Mouse (Mus musculus) c-Kit-negative CD71-positive TER-119-positive erythroid progenitor cells, embryonic 14.5 days (primary cell): Measurements from ENCODE around the gene Pelo.

ENCODE experiments used
- DNase-seq: peaks from one replicate; pipeline ENCODE4 v3.0.0-alpha.2; 2013; ENCODE audit warnings: low read depth, low spot score

Gene Pelo

GRCm38 (mm10) chr13:115090069-115090976, at the start of gene Pelo:
Gene Pelo (minus strand): TSS chr13:115090186.
- DNase-seq, result peak; percentile 88

DNA sequence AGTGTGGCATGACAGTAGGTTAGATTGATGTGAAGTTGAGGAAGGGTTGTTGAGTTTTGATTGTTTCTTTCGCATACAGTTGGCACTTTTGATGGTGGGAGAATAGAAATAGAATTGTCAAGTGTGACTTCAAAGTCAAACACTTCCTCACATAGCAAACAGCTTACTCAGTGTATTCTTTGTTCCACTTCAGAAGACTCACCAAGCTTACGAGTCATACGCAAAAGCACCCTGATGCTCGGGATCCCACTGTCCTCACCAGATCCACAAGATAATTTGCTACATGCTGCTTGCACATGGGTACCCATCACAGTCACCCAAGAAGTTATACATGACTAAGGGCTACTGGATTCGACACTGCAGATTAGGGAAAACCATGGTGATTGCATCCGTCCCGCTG, 48.5 kb upstream of the Pelo start:
- no peak for DNase-seq

GRCm38 (mm10) chr13:115136761-115137160, 46.8 kb upstream of the Pelo start:
- DNase-seq, result no peak

GRCm38 (mm10) chr13:115132435-115132834, 42.4 kb upstream of the Pelo start:
- DNase-seq, result no peak

DNA sequence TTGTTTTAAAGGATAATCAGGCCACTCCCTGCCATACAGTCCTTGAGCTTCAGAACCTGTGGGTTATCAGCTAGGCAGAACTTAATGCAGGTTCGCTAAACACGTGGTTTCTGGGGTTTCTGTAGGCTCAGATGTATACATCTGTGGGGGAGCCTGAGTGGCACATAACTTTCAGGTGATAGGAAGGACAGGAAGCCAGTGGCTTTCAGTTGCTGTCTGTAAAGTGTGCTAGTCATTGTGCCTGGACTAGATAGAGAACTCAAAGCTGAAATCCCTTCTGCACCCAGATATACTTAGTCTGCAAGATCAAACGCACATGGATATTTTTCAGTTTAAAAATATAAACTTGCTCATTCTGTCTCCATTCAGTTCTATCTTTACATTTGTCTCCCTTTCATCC, 41.4 kb upstream of the Pelo start:
- DNase-seq, result no peak

- no peak for DNase-seq
These were observed 40.0 kb upstream of the Pelo start for GRCm38 (mm10) chr13:115130035-115130434.

- no peak for DNase-seq
These were observed 37.8 kb upstream of the Pelo start for GRCm38 (mm10) chr13:115127826-115128225.

GRCm38 (mm10) chr13:115126534-115126933, 36.5 kb upstream of the Pelo start:
- no peak for DNase-seq

GRCm38 (mm10) chr13:115125130-115125529, 35.1 kb upstream of the Pelo start:
- DNase-seq, result no peak

GRCm38 (mm10) chr13:115124521-115124920, 34.5 kb upstream of the Pelo start:
- no peak for DNase-seq

- DNase-seq, result no peak
These were observed 28.8 kb upstream of the Pelo start for GRCm38 (mm10) chr13:115118756-115119155.

- no peak for DNase-seq
These were observed 28.2 kb upstream of the Pelo start for GRCm38 (mm10) chr13:115118195-115118594.

- no peak for DNase-seq
These were observed 27.1 kb upstream of the Pelo start for GRCm38 (mm10) chr13:115116930-115117621.

- no peak for DNase-seq
These were observed 19.6 kb upstream of the Pelo start for GRCm38 (mm10) chr13:115109628-115110027.

GRCm38 (mm10) chr13:115107436-115107835, 17.4 kb upstream of the Pelo start:
- DNase-seq, result no peak

GRCm38 (mm10) chr13:115106183-115106582, 16.2 kb upstream of the Pelo start:
- no peak for DNase-seq

GRCm38 (mm10) chr13:115102754-115103153, 12.8 kb upstream of the Pelo start:
- no peak for DNase-seq

DNA sequence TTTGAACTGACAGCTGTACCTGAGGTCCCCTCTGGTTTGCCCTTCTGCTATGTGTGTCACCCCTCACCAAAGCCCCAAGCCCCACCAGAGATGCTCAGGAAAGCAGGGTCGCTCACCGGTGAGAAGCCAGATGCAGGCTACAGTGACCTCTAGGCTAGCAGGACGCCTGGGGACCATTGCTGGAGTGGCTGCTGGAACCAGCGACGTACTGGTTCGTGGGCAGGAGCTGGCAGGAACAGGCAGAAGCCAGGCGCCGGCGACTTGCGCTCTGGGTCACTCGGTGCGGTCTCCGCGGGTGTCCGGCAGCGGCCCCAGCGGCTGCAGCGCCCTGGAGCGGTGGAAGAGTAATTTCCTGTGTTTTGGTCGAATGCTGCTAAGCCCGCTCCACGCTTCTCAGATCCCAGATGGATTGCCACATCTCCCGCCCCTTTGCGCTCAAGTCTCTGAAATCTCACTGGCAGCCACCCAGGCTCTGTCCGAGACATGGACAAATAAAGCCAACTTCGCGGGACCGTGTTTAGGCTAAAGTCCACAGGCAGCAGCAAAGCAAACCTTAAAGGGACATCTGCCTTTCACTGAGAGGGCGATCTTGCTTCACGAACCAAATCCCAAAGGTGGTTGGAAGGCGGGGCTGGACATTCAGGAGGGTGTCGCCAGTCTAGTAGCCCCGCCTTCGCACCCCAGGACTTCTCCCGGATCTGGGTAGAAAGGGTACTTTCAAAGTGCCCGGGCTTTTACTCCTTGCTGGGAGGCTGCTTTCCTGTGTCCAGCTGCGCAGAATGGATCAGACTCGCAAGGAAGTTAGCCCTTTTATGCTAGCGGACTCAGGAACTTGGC, 11.6 kb upstream of the Pelo start, which contains the start of the genes Gm49395 and Itga1:
TSS of gene Gm49395 (minus strand) at position 567 of the 837 bp plus-strand sequence.
TSS of gene Itga1 (minus strand) at position 610 of the 837 bp plus-strand sequence.
- no peak for DNase-seq

DNA sequence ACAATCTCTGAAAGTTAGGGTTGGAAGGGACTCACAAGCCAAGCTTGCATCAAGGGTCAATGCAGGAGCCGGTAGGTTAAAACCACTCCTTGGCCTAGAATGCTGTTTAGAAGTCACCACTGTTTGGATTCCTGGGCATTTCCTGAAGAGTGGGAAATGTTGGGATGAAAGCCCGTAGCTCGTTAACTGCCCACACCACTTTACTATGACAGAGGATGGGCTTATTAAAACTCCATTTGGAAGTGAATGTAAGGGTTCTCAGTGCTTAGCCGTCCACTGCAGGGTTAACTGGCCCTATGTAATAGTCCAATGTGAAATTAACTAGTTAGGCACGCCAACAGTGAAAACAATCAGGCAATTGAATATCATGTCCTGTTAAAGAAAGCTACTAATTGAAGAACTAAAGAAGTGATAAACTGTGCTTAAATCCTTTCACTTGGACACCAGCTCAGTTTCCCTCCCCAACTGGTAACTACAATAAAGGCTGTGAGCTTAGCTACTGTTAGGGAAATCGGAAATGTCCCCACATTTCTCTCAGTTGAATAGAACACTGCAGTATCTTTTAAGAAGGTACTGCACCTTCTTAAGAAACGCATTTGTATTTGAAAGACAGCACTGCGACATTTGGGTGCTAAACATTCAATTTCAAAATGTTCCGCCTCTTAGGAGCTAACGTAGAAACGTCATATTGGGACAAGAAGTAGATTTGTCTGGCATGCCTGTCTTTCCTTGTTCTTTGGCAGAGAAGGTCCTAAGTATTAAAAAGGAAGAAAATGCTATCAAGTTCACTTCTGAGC, 10.6 kb upstream of the Pelo start:
- no peak for DNase-seq

GRCm38 (mm10) chr13:115099381-115099780, 9.4 kb upstream of the Pelo start:
- no peak for DNase-seq

- no peak for DNase-seq
These were observed 8.2 kb upstream of the Pelo start for GRCm38 (mm10) chr13:115098227-115098626.
